Mouse (Mus musculus) myocyte (in vitro differentiated cells): ENCODE data around the gene Ggn.
A peak's percentile ranks its signal among the peaks of the same experiment; 100 is the strongest.

ENCODE experiments used
- POLR2A ChIP-seq: IDR thresholded peaks from one replicate; pipeline ENCODE4 v1.6.1; 2011; ENCODE audit warnings: low read depth, mild to moderate bottlenecking, control low read depth, moderate library complexity; ENCODE audit not compliant: insufficient read length
- POLR2AphosphoS2 ChIP-seq: IDR thresholded peaks from one replicate; pipeline ENCODE4 v1.6.1; 2011; ENCODE audit warnings: low read depth, control low read depth; ENCODE audit not compliant: insufficient read length
- USF1 ChIP-seq: IDR thresholded peaks from one replicate; pipeline ENCODE4 v1.6.1; 2011; ENCODE audit warnings: low read depth, mild to moderate bottlenecking, control low read depth, moderate library complexity

DNA sequence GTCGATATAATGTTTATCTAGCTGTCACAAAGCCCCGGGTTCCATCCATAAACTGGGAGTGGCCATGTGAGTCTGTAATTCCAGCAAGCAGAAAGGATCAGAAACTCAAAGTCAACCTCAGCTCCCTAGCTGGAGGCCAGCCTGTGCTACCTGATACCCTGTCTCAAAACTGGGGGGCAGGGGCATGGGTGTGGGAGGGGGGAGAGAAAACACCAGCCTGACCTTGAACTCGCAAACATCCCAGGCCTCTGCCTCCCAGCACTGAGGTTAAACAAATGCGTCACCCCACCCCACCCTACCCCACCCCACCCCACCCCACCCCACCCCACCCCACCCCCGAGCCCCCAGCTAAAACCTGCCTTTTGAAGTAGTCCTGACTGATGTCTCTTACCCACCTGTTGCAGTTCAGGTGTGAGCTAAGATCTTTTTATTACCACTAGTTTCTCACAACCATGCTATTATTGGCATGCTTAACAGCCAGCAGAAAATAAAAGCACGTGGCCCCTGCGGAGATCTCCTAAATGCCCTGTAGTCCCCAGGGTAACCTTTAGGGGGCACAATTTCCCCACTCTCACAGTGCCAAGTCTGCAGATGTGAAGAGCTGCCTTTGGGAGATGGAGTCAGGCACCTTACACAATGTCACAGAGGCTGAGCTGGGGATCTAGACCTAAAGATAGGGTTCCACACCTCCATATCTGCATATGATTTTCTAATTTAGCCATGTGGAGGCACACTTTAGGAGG, 43.7 kb upstream of the Ggn start:
- TF ChIP-seq POLR2AphosphoS2 (no peak), POLR2A (no peak), USF1 (peak; percentile 57)
